Mouse (Mus musculus) lung, adult 2 months (tissue): Measurements from ENCODE around the gene Cenpx. TPM values are rescaled to one million over a fixed set of nuclear protein-coding genes. Genes with fewer than 3 reads are reported as not detected.

Source experiments
- DNase-seq: peaks from one replicate; pipeline ENCODE4 v3.0.0; 2022
- H3K4me1 ChIP-seq: fragments of 200-500 bp; 2 replicates; pipeline ENCODE4 v1.6.1; 2011; ENCODE audit warnings: low read length; ENCODE audit not compliant: control insufficient read depth, insufficient read depth
- H3K4me3 ChIP-seq: fragments of 200-500 bp; replicated peaks from 2 replicates; pipeline ENCODE3; 2011; ENCODE audit warnings: low read depth, mild to moderate bottlenecking, control low read depth, low read length; ENCODE audit errors: extremely low read depth
- CTCF ChIP-seq: fragments of 200-500 bp; IDR thresholded peaks from 2 replicates; pipeline ENCODE4 v1.5.1; 2011; ENCODE audit warnings: mild to moderate bottlenecking, low read length, control low read depth; ENCODE audit not compliant: insufficient read depth
- POLR2A ChIP-seq: fragments of 200-500 bp; IDR thresholded peaks from 2 replicates; pipeline ENCODE4 v1.6.1; 2011; ENCODE audit warnings: low read depth, mild to moderate bottlenecking, control low read depth, low read length, borderline replicate concordance; ENCODE audit errors: extremely low read depth
- WGBS: fragments of 180-500 bp; shearing (Covaris S2); methylation state at CpG from one replicate; pipeline ENCODE4 v1.1.7; 2018; 5-methylcytosine and 5-hydroxymethylcytosine counted together
- polyA plus RNA-seq: library from polyadenylated mRNA; depleted of rRNA; stranded (reverse); fragments of >200 nt; gene quantifications from 2 replicates; pipeline ENCODE4 v1.2.3, GENCODE M21; 2012

Gene Cenpx
- polyA plus RNA-seq, 1 experiment, result 68.0 TPM

GRCm38 (mm10) chr11:120715131-120715530, 1.6 kb upstream of the Cenpx start:
- 87% methylated on average over 9 of the region's 9 CpGs for whole genome bisulfite sequencing
- Histone ChIP-seq H3K4me1 (peaks cover 14% of the 10 kb centered on the region; the same call in 1 of the 2 replicates), H3K4me3 (no peak overlapping the region)
- no peak for TF ChIP-seq CTCF
- TF ChIP-seq POLR2A, result no peak
- DNase-seq, result no peak

DNA sequence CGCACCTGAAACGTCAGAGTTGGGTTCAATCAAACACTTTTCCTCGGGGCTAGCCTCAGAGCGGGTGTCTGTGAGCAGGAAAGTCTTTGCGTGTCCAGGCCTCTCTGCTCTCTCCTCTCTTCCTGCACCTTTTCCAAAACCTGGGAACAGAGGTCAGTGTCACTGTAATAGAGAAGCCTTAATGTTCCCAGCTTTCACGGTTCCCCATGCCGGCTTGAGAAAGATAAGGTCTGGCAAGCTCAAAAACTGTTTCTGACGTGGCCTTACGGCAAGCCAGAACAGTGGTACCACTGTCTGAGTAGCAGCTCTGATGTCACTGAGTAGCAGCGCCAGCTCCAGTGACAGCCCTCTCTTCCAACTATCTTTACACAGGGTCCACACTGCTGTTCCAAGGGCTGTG, 1.0 kb upstream of the Cenpx start:
- peak overlapping the region; percentile 82 for H3K4me3 ChIP-seq
- peaks cover 14% of the 10 kb centered on the region; the same call in 1 of the 2 replicates for H3K4me1 ChIP-seq
- no peak for DNase-seq
- TF ChIP-seq CTCF, result no peak
- TF ChIP-seq POLR2A, result no peak
- 43% methylated on average over 10 of the region's 10 CpGs for WGBS

DNA sequence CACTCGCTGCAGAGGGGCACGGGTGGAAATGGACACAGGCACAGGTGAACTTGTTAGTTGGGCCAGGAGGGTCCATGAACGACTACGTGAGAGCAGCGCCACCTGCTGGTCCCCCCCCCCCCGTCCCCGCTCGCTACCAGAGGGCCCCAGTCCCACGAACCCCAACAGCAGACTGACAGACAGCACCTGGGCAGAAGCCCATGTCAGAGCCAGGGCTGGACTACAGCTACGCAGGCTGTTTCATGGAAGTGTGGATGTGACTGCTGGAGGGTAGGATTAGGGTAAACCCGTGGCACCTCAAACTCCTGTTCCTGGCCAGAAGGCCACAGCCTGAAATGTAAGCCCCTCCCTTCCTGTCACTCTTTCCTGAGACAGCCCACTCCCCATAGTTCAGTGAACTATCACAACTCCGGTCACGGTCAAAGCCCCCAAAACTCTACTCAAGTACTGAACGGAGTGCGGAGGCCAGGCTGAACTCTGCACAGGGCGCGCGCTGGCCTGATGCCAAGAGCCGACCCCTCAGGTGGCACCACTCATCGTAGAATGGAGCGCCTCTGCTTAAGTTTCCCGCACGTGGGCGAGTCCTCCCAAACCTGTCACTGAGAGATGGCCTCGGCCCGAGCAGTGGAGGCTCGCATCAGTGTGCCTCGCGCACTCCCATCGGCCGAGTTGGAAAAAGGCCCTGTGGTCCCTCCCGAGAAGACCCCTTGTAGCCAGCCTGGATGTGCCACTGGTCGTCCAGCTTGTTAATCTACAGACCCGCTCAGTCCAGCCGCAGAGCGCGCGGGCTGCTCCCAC, 568 bp downstream of the Cenpx start:
- H3K4me1 ChIP-seq, result peaks cover 14% of the 10 kb centered on the region; the same call in 1 of the 2 replicates
- DNase-seq, result peak; percentile 64
- TF ChIP-seq POLR2A, result no peak
- TF ChIP-seq CTCF, result peak; percentile 47
- under 1% methylated on average over 38 of the region's 38 CpGs for WGBS
- H3K4me3 ChIP-seq, result peak overlapping the region; percentile 84

DNA sequence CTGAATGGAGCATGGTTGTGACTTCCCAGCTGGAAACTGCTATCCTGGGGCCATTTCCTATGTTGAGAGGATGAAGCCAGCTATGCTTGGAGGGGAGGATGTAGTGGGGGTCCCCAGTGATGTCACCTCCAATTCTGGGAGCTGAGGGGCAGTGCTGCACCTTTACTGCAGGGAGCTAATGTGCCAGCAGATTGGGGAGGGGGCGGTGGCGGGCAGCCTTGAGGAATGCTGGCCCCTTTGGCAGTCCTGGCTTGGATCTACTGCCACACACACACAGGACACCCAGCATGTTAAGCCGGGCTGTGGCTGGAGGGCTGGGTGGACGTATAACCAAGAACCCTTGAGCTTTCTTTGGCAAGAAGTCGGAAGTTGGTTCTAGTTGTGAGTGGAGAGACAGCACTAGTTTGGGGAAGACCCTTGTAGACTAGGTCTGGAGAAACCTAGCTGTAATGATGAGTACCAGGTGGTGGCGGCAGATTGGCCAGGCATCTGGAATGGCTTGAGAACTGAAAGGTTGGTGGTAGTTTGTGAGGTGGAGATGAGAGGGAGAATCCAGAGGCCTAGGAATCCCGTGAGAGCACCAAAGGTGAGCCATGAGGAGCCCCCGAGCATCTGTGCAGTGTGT, 1.4 kb downstream of the Cenpx start:
- 66% methylated on average over 8 of the region's 8 CpGs for WGBS
- peaks cover 14% of the 10 kb centered on the region; the same call in 1 of the 2 replicates for H3K4me1 ChIP-seq
- DNase-seq, result no peak
- TF ChIP-seq POLR2A, result no peak
- TF ChIP-seq CTCF, result no peak
- H3K4me3 ChIP-seq, result no peak overlapping the region

GRCm38 (mm10) chr11:120710672-120711071, 2.9 kb downstream of the Cenpx start:
- 76% methylated on average over 5 of the region's 5 CpGs for WGBS

DNA sequence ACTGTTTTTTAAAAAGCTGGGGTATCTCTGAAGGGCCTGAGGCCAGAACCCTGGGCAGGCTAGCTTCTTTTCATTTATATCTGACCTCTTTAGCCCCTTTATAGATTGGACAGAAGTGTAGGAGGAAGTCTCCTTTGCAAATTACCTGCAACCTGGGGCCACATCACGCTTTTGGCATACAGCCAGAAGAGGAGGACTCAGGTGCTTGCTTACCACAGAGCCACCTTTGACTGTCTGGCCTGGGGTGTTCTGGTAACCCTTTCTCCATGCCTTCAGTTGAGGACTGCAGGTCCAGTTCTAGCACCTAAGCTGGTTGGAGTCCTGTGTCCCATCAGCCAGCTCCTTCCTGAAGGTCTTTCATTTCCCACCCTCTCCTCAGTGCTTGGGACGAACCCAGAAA, 4.0 kb downstream of the Cenpx start:
- TF ChIP-seq CTCF (no peak), POLR2A (no peak)
- H3K4me1 ChIP-seq, result peaks cover 14% of the 10 kb centered on the region; the same call in 1 of the 2 replicates
- H3K4me3 ChIP-seq, result no peak overlapping the region
- 64% methylated on average over 2 of the region's 2 CpGs for WGBS
- no peak for DNase-seq

More at GRCm38 (mm10) chr11:120710672-120711071, 2.9 kb downstream of the Cenpx start:
- H3K4me1 ChIP-seq, result peaks cover 14% of the 10 kb centered on the region; the same call in 1 of the 2 replicates
- no peak for DNase-seq
- TF ChIP-seq CTCF (no peak), POLR2A (no peak)
- H3K4me3 ChIP-seq, result no peak overlapping the region

GRCm38 (mm10) chr11:120707969-120708368, 5.6 kb downstream of the Cenpx start:
- H3K4me1 ChIP-seq, result peaks cover 6% of the 10 kb centered on the region; the same call in 1 of the 2 replicates
- DNase-seq, result no peak
- H3K4me3 ChIP-seq, result no peak overlapping the region
- TF ChIP-seq POLR2A (no peak), CTCF (no peak)
- 52% methylated on average over 5 of the region's 5 CpGs for WGBS

DNA sequence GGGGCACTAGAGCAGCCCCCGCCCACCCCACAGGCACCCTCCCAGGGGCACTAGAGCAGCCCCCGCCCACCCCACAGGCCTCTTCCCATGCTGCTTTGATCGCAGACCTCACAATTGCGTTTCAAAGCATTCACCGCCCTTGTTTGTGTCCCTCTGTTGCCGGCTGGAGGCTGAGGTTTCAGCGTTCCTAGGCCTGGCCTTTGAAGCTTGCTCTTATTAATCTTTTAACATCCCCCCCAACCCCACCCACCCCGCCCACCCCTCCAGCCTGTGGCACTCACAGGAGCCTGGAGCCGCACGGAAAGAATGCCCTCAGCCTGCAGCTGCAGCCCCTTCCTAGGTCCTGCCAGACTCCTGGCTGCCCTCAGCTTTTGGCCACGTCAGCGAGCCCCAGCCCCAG, 6.3 kb downstream of the Cenpx start:
- no peak overlapping the region for H3K4me3 ChIP-seq
- 63% methylated on average over 12 of the region's 12 CpGs for WGBS
- DNase-seq, result no peak
- no peaks in the 10 kb centered on the region for H3K4me1 ChIP-seq
- TF ChIP-seq POLR2A (no peak), CTCF (no peak)

GRCm38 (mm10) chr11:120706120-120706519, 7.4 kb downstream of the Cenpx start:
- DNase-seq, result no peak
- Histone ChIP-seq H3K4me1 (no peaks in the 10 kb centered on the region), H3K4me3 (no peak overlapping the region)
- no peak for TF ChIP-seq POLR2A
- TF ChIP-seq CTCF, result no peak
- 70% methylated on average over 5 of the region's 5 CpGs for WGBS

GRCm38 (mm10) chr11:120704486-120705325, 8.8 kb downstream of the Cenpx start:
- 56% methylated on average over 8 of the region's 8 CpGs for WGBS
- Histone ChIP-seq H3K4me1 (no peaks in the 10 kb centered on the region), H3K4me3 (no peak overlapping the region)
- TF ChIP-seq POLR2A (no peak), CTCF (no peak)
- DNase-seq, result no peak
